Comparison of ENCODE assay signal across 18 mouse cellular contexts in genomic region chr17:85693101-85693500, GRCm38 (mm10). TPM values are rescaled to one million over a fixed set of nuclear protein-coding genes. Genes with fewer than 3 reads are reported as not detected.
DNase-seq lines count a peak whose midpoint lies in the region; ATAC-seq lines count a peak whose summit lies in the region.
"Had no signal": no experiment of that assay in that cellular context is flagged by ENCODE, and none has a peak within 500 bp of the region (broad histone marks: within the 10 kb centered on the region; RNA-seq: fewer than 3 reads in every experiment).

No protein-coding gene starts in this region.

- H3K9ac ChIP-seq in kidney, embryonic 14.5 days (ENCODE audit: low read depth, low read length) = peak overlapping the region; percentile 65; the same call in 1 of the 2 replicates
- no peak overlapping the region for H3K9ac ChIP-seq in limb, embryonic 13.5 days
- H3K9ac ChIP-seq: heart, embryonic 13.5 days; intestine, embryonic 15.5 days; neural tube, embryonic 13.5 days had no signal

- DNase-seq in kidney, postnatal 25 days = no peak
- DNase-seq in retina, postnatal 1 day = peak; percentile 50
- no peak for DNase-seq in retina, embryonic 14.5 days (ENCODE audit: low spot score)
- no peak for DNase-seq in right cerebral cortex, postnatal 14 days
- DNase-seq in heart, postnatal 4 days = no peak
- DNase-seq: cerebellum, adult 11 months; cerebellum, postnatal 36 days; layer of hippocampus, postnatal 36 days; liver; lung, adult 2 months had no signal

- H3K27ac ChIP-seq in kidney, embryonic 14.5 days (ENCODE audit: low read depth, low read length) = peak overlapping the region; percentile 76
- H3K27ac ChIP-seq in limb, embryonic 13.5 days = no peak overlapping the region
- H3K27ac ChIP-seq: heart, embryonic 13.5 days; intestine, embryonic 15.5 days; neural tube, embryonic 13.5 days had no signal

- peaks cover 4% of the 10 kb centered on the region for H3K9me3 ChIP-seq in kidney, embryonic 14.5 days (ENCODE audit: control insufficient read depth, low read length)
- H3K9me3 ChIP-seq in limb, embryonic 13.5 days = peaks cover 6% of the 10 kb centered on the region; the same call in 1 of the 2 replicates
- H3K9me3 ChIP-seq: intestine, embryonic 15.5 days had no signal

- peak overlapping the region; percentile 21; the same call in 1 of the 2 replicates for H3K4me2 ChIP-seq in kidney, embryonic 14.5 days (replicated peaks; ENCODE audit: low read depth, low read length)
- H3K4me2 ChIP-seq in limb, embryonic 13.5 days (replicated peaks) = peak overlapping the region; percentile 82
- H3K4me2 ChIP-seq: heart, embryonic 13.5 days; intestine, embryonic 15.5 days; neural tube, embryonic 13.5 days had no signal

- peaks cover 58% of the 10 kb centered on the region for H3K27me3 ChIP-seq in kidney, embryonic 14.5 days (ENCODE audit: control insufficient read depth, insufficient read depth, low read length)
- H3K27me3 ChIP-seq in limb, embryonic 13.5 days = peaks cover 83% of the 10 kb centered on the region

- no peaks in the 10 kb centered on the region for H3K36me3 ChIP-seq in kidney, embryonic 14.5 days (ENCODE audit: control insufficient read depth, insufficient read depth, low read length)
- no peaks in the 10 kb centered on the region for H3K36me3 ChIP-seq in limb, embryonic 13.5 days
- H3K36me3 ChIP-seq: heart, embryonic 13.5 days; intestine, embryonic 15.5 days; neural tube, embryonic 13.5 days had no signal

- peak overlapping the region; percentile 41 for H3K4me3 ChIP-seq in kidney, embryonic 14.5 days (ENCODE audit: low read length)
- peak overlapping the region; percentile 30 for H3K4me3 ChIP-seq in limb, embryonic 13.5 days
- H3K4me3 ChIP-seq: heart, embryonic 13.5 days; intestine, embryonic 15.5 days; neural tube, embryonic 13.5 days had no signal

- ATAC-seq in kidney, embryonic 14.5 days (ENCODE audit: low FRiP score, low TSS enrichment) = no peak
- ATAC-seq in limb, embryonic 13.5 days (ENCODE audit: low FRiP score, low read depth) = no peak
- ATAC-seq: intestine, embryonic 15.5 days had no signal

- H3K4me1 ChIP-seq in kidney, embryonic 14.5 days (ENCODE audit: control insufficient read depth, insufficient read depth, low read length) = peaks cover 7% of the 10 kb centered on the region; the same call in 1 of the 2 replicates
- H3K4me1 ChIP-seq in limb, embryonic 13.5 days = peaks cover 39% of the 10 kb centered on the region

- 3% methylated on average over 9 of the region's 9 CpGs for WGBS in kidney, embryonic 14.5 days
- 9% methylated on average over 9 of the region's 9 CpGs for WGBS in limb, embryonic 13.5 days

RNA-seq across cellular contexts. Expression of gene Six2, which starts 5.0 kb away (rescaled TPM):
- 21.2 and 24.5 TPM in 2 replicates for polyA plus RNA-seq in kidney, embryonic 14.5 days (2014; fragmentation: Nextera tagmentation; extraction: Ambion mirVana)
- 8.7 and 9.7 TPM in 2 replicates for polyA plus RNA-seq in limb, embryonic 13.5 days (2015; fragmentation: Nextera tagmentation; extraction: Ambion mirVana)
- total RNA-seq in heart, postnatal 4 days (2021) = under 1 TPM; 0.45 to 0.83 TPM
- total RNA-seq: hematopoietic stem cell, adult 5-6 weeks; monocyte, adult 5-6 weeks had no signal
- polyA plus RNA-seq: large intestine, adult 2 months; neural tube, embryonic 13.5 days had no signal
